Mouse (Mus musculus): Measurements from ENCODE around the gene 1700037H04Rik. TPM values are rescaled to one million over a fixed set of nuclear protein-coding genes. Genes with fewer than 3 reads are reported as not detected.

The 1700037H04Rik gene
- polyA plus RNA-seq, 1 experiment from 2014 or later: 86.6 TPM

DNA sequence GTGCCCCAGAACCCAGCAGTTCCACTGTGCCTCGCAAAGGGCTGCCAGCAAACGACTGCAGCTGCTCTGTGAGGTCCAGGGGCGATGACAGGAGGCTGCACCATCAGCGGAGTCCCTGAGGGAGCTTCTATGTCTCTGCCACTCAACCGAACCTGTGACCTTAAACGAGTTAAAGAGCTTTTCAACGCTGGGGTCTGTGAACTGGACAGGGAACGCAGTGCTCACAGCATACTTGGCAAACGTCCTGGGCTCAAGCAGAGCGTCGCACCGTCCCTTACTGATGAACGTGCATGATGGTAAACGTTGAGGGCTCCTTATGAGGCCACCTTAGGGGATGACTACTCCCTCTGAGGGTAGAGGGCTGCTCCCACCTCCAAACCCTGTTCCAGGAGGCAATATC, 26.5 kb upstream of the 1700037H04Rik start:
- H3K4me2 ChIP-seq (ENCODE audit: low read length): peak overlapping the region; percentile 96
- H3K9ac ChIP-seq (ENCODE audit: low read depth, low read length): peak overlapping the region; percentile 83
- H3K4me1 ChIP-seq (ENCODE audit: control insufficient read depth, insufficient read depth, low read depth, low read length): peaks cover 25% of the 10 kb centered on the region
- H3K27me3 ChIP-seq (replicated peaks; ENCODE audit: control insufficient read depth, insufficient read depth, low read length): no peaks in the 10 kb centered on the region
- no peaks in the 10 kb centered on the region for H3K36me3 ChIP-seq (ENCODE audit: control insufficient read depth, insufficient read depth, low read length)
- H3K9me3 ChIP-seq (ENCODE audit: control insufficient read depth, low read length): no peaks in the 10 kb centered on the region
- ATAC-seq: peak; percentile 3; the same call in 1 of the 2 replicates
- under 1% methylated on average over 14 of the region's 14 CpGs for WGBS
- H3K27ac ChIP-seq (ENCODE audit: low read depth, low read length): peak overlapping the region; percentile 61
- peak overlapping the region; percentile 73 for H3K4me3 ChIP-seq (ENCODE audit: low read length)

DNA sequence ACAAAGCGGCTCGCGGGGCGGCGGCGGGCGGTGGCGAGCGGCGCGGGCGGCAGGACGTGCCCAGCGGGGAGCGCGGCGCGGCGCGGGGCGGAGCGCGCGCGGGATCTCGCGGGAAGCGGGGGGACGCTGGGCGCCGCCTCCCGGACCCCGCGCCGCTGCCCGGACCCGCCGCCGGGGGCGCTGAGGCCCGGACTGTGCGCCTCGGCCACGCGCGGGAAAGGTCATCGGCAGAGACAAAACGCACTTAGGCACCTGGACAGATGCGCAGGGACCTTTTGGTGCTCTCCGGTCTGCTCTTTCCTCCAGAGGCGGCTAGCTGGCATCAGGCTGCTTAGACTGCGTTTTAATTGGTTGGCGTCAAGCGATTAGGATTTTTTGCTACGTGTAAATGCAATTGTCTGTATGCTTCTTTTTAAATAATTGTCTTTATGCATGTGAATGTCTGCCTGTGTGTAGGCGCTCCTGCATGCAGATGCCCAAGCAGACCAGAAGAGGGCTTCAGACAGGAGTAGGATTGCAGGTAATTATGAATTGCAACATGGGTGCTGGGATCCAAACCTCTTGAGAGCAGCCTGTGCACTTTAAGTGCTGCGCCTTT, 20.2 kb upstream of the 1700037H04Rik start, which contains the start of gene Cenpb:
TSS of gene Cenpb (minus strand) at position 78 of the 598 bp plus-strand sequence.
- H3K27me3 ChIP-seq (replicated peaks; ENCODE audit: control insufficient read depth, insufficient read depth, low read length): no peaks in the 10 kb centered on the region
- peaks cover 30% of the 10 kb centered on the region for H3K4me1 ChIP-seq (ENCODE audit: control insufficient read depth, insufficient read depth, low read depth, low read length)
- H3K36me3 ChIP-seq (ENCODE audit: control insufficient read depth, insufficient read depth, low read length): no peaks in the 10 kb centered on the region
- peak within 1 kb of the TSS; percentile 88 for H3K9ac ChIP-seq (ENCODE audit: low read depth, low read length)
- H3K4me3 ChIP-seq (ENCODE audit: low read length): peak within 1 kb of the TSS; percentile 78
- peak within 1 kb of the TSS; percentile 97 for H3K4me2 ChIP-seq (ENCODE audit: low read length)
- WGBS: 3% methylated on average over 38 of the region's 57 CpGs
- peak; percentile 85 for ATAC-seq
- no peaks in the 10 kb centered on the region for H3K9me3 ChIP-seq (ENCODE audit: control insufficient read depth, low read length)
- peak within 1 kb of the TSS; percentile 97 for H3K27ac ChIP-seq (ENCODE audit: low read depth, low read length)

- peak overlapping the region; percentile 97 for H3K4me2 ChIP-seq (ENCODE audit: low read length)
- H3K9ac ChIP-seq (ENCODE audit: low read depth, low read length): peak overlapping the region; percentile 88
- no peaks in the 10 kb centered on the region for H3K9me3 ChIP-seq (ENCODE audit: control insufficient read depth, low read length)
- no peaks in the 10 kb centered on the region for H3K27me3 ChIP-seq (replicated peaks; ENCODE audit: control insufficient read depth, insufficient read depth, low read length)
- H3K4me1 ChIP-seq (ENCODE audit: control insufficient read depth, insufficient read depth, low read depth, low read length): peaks cover 35% of the 10 kb centered on the region
- peak overlapping the region; percentile 78 for H3K4me3 ChIP-seq (ENCODE audit: low read length)
- WGBS: under 1% methylated on average over 67 of the region's 67 CpGs
- ATAC-seq: peak; percentile 62
- no peaks in the 10 kb centered on the region for H3K36me3 ChIP-seq (ENCODE audit: control insufficient read depth, insufficient read depth, low read length)
- H3K27ac ChIP-seq (ENCODE audit: low read depth, low read length): peak overlapping the region; percentile 97
These were observed 19.5 kb upstream of the 1700037H04Rik start for GRCm38 (mm10) chr2:131179246-131179886.

DNA sequence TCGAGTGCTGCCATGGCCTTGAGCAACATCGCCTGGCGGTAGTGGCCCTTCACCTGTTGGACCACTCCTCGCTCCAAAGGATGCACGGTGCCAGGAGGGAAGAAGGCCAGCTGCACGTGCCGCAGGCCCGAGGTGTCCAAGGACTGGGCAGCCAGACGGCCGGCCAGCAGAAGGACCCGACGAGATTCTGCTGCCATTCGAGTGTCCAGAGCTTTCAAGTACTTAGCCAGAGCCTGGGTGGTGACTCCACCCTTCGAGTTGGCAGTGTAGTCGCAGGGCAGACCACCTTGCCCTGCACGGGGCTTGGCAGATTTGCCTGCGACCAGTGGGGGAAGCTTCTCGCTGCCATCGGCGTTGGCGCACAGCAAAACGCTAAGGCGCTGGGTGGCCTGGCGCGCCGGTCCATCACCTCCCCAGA, 19.0 kb upstream of the 1700037H04Rik start:
- Histone ChIP-seq H3K27me3 (replicated peaks; ENCODE audit: control insufficient read depth, insufficient read depth, low read length) (no peaks in the 10 kb centered on the region), H3K36me3 (ENCODE audit: control insufficient read depth, insufficient read depth, low read length) (no peaks in the 10 kb centered on the region), H3K9ac (ENCODE audit: low read depth, low read length) (peak overlapping the region; percentile 88), H3K4me3 (ENCODE audit: low read length) (peak overlapping the region; percentile 78), H3K4me2 (ENCODE audit: low read length) (peak overlapping the region; percentile 97), H3K4me1 (ENCODE audit: control insufficient read depth, insufficient read depth, low read depth, low read length) (peaks cover 41% of the 10 kb centered on the region), H3K9me3 (ENCODE audit: control insufficient read depth, low read length) (no peaks in the 10 kb centered on the region), H3K27ac (ENCODE audit: low read depth, low read length) (peak overlapping the region; percentile 97)
- no peak for ATAC-seq
- WGBS: 26% methylated on average over 25 of the region's 26 CpGs

DNA sequence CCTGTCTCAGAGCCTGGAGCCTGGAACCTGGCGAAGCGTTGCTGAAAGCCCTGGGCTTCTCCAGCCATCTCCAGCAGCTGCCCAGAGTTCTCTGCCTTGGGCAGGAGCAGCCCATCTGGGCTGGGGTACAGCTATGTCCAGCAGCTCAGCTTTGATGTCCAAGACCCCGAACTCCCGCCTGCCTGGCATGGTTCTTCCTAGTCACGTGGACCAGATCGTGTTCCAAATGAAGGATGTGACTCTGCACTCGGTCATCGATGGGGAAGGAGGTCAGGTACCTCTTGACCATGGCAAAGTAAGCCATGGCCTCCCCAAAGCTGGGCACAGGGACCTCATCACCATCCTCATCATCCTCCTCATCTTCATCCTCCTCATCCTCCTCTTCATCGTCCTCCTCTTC, 18.1 kb upstream of the 1700037H04Rik start:
- Histone ChIP-seq H3K36me3 (ENCODE audit: control insufficient read depth, insufficient read depth, low read length) (no peaks in the 10 kb centered on the region), H3K9me3 (ENCODE audit: control insufficient read depth, low read length) (no peaks in the 10 kb centered on the region), H3K4me2 (ENCODE audit: low read length) (peak overlapping the region; percentile 97), H3K27me3 (replicated peaks; ENCODE audit: control insufficient read depth, insufficient read depth, low read length) (peaks cover 2% of the 10 kb centered on the region), H3K9ac (ENCODE audit: low read depth, low read length) (peak overlapping the region; percentile 28; the same call in 1 of the 2 replicates), H3K4me3 (ENCODE audit: low read length) (peak overlapping the region; percentile 78), H3K4me1 (ENCODE audit: control insufficient read depth, insufficient read depth, low read depth, low read length) (peaks cover 41% of the 10 kb centered on the region), H3K27ac (ENCODE audit: low read depth, low read length) (no peak overlapping the region)
- 80% methylated on average over 9 of the region's 9 CpGs for WGBS
- no peak for ATAC-seq

DNA sequence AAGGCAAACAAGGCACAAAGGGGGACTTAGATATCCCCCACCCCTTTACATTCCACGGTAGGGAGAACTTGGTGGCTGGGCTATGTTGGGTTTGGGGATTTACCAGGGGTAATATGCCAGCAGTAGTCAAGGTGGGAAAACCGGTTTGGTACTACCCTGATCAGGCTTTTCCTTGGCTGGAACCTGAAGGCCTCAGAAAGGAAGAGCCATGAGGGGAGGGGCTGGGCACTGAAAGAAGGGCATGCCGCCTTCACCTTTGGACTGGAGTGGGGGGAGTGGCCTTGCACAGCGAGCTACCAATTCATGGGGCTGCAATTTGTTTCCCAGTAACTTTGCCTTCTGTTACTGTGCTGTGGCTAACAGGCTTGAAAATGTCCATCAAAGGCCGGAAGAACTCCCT, 16.6 kb upstream of the 1700037H04Rik start:
- Histone ChIP-seq H3K4me3 (ENCODE audit: low read length) (no peak overlapping the region), H3K27ac (ENCODE audit: low read depth, low read length) (no peak overlapping the region), H3K9me3 (ENCODE audit: control insufficient read depth, low read length) (no peaks in the 10 kb centered on the region), H3K4me2 (ENCODE audit: low read length) (peak overlapping the region; percentile 97; the same call in 1 of the 2 replicates), H3K27me3 (replicated peaks; ENCODE audit: control insufficient read depth, insufficient read depth, low read length) (peaks cover 15% of the 10 kb centered on the region), H3K36me3 (ENCODE audit: control insufficient read depth, insufficient read depth, low read length) (no peaks in the 10 kb centered on the region), H3K9ac (ENCODE audit: low read depth, low read length) (no peak overlapping the region), H3K4me1 (ENCODE audit: control insufficient read depth, insufficient read depth, low read depth, low read length) (peaks cover 41% of the 10 kb centered on the region)
- 54% methylated on average over 5 of the region's 5 CpGs for WGBS
- no peak for ATAC-seq

GRCm38 (mm10) chr2:131175945-131176309, 16.0 kb upstream of the 1700037H04Rik start:
- Histone ChIP-seq H3K27ac (ENCODE audit: low read depth, low read length) (no peak overlapping the region), H3K36me3 (ENCODE audit: control insufficient read depth, insufficient read depth, low read length) (no peaks in the 10 kb centered on the region), H3K4me1 (ENCODE audit: control insufficient read depth, insufficient read depth, low read depth, low read length) (peaks cover 41% of the 10 kb centered on the region), H3K9ac (ENCODE audit: low read depth, low read length) (no peak overlapping the region), H3K4me2 (ENCODE audit: low read length) (no peak overlapping the region), H3K27me3 (replicated peaks; ENCODE audit: control insufficient read depth, insufficient read depth, low read length) (peaks cover 15% of the 10 kb centered on the region), H3K9me3 (ENCODE audit: control insufficient read depth, low read length) (no peaks in the 10 kb centered on the region), H3K4me3 (ENCODE audit: low read length) (no peak overlapping the region)
- ATAC-seq: no peak
- 100% methylated on average over 1 of the region's 1 CpGs for WGBS

GRCm38 (mm10) chr2:131175286-131175944, 15.5 kb upstream of the 1700037H04Rik start:
- Histone ChIP-seq H3K4me3 (ENCODE audit: low read length) (no peak overlapping the region), H3K4me1 (ENCODE audit: control insufficient read depth, insufficient read depth, low read depth, low read length) (peaks cover 41% of the 10 kb centered on the region), H3K27me3 (replicated peaks; ENCODE audit: control insufficient read depth, insufficient read depth, low read length) (peaks cover 15% of the 10 kb centered on the region), H3K9ac (ENCODE audit: low read depth, low read length) (no peak overlapping the region), H3K36me3 (ENCODE audit: control insufficient read depth, insufficient read depth, low read length) (no peaks in the 10 kb centered on the region), H3K9me3 (ENCODE audit: control insufficient read depth, low read length) (no peaks in the 10 kb centered on the region), H3K27ac (ENCODE audit: low read depth, low read length) (peak overlapping the region; percentile 42; the same call in 1 of the 2 replicates), H3K4me2 (ENCODE audit: low read length) (no peak overlapping the region)
- ATAC-seq: no peak
- WGBS: 59% methylated on average over 3 of the region's 3 CpGs

DNA sequence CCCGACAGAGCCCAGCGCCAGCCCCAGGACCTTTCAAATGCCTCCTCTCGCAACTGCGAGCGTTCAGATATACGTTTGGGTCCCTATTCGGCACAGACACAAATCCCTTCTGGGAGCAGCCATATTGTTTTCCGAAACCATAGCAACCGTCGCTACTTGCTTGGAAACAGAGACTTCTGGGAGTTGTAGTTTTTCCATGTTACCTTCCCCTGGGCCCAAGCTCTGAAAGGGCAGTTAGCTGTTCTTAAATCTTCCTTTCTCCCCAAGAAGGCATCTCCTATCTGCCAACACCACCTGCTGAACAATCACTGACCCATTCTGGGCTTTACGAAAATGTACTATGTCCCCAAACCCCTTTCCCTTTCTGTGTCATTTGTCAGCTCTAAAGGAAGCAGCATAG, 14.8 kb upstream of the 1700037H04Rik start:
- 4% methylated on average over 11 of the region's 11 CpGs for WGBS
- H3K36me3 ChIP-seq (ENCODE audit: control insufficient read depth, insufficient read depth, low read length): no peaks in the 10 kb centered on the region
- peaks cover 41% of the 10 kb centered on the region for H3K4me1 ChIP-seq (ENCODE audit: control insufficient read depth, insufficient read depth, low read depth, low read length)
- H3K4me2 ChIP-seq (ENCODE audit: low read length): peak overlapping the region; percentile 98
- H3K9me3 ChIP-seq (ENCODE audit: control insufficient read depth, low read length): no peaks in the 10 kb centered on the region
- H3K27ac ChIP-seq (ENCODE audit: low read depth, low read length): peak overlapping the region; percentile 42; the same call in 1 of the 2 replicates
- H3K27me3 ChIP-seq (replicated peaks; ENCODE audit: control insufficient read depth, insufficient read depth, low read length): peaks cover 15% of the 10 kb centered on the region
- peak overlapping the region; percentile 55 for H3K9ac ChIP-seq (ENCODE audit: low read depth, low read length)
- peak overlapping the region; percentile 53 for H3K4me3 ChIP-seq (ENCODE audit: low read length)
- ATAC-seq: peak; percentile 64
